Mouse (Mus musculus): ENCODE measurements around the gene Zdhhc8. TPM values are rescaled to one million over a fixed set of nuclear protein-coding genes. Genes with fewer than 3 reads are reported as not detected.

The Zdhhc8 gene
- total RNA-seq, 2 experiments from 2014 or later, result 104 TPM

DNA sequence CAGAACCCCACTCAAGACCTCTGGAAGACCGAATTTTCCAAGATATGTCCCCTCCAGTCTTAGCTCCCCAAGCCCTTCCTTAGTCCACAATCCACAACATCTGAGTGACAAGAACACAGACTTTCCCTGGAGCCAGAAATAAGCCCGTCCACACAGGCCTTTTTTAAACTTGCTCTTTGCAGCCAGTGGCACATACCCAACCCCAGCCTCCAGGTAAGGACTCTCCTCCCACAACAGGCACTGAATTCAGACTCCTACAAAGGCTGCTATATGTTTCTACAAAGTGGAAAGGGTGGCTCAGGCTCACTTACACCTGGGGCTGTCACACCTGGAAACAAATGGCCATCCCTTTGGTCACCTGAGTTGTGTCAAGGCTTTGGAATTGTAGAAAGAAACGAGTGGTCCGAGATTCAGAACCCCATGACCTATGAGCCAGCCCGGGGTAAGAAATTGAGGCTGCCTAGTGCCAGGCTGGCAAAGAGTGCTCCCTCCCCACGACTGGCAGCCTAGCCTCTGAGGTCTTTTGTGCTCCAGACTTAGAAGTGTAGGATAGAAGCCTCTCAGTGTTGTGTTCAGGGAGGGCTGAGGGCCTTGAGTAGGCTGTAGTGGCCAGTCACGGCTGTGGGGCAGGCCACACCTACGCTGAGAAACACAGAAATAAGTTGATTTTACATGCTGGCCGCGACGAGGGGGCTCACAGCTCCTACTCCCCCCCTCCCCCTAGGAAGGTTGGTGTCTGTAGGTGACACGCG lies 841 bp downstream of the Zdhhc8 start:
- intact Hi-C loops (cut with DNase I), result no loop called here

GRCm38 (mm10) chr16:18233451-18233850 lies 1.5 kb downstream of the Zdhhc8 start:
- no peak for DNase-seq (ENCODE audit: extremely low spot score in 1 of 2, low spot score in 2 of 2)
- intact Hi-C loops (cut with DNase I), result no loop called here

More for the DNA sequence above, 841 bp downstream of the Zdhhc8 start:
- no peak for DNase-seq (ENCODE audit: extremely low spot score in 1 of 2, low spot score in 2 of 2)

GRCm38 (mm10) chr16:18231451-18231850 lies 3.5 kb downstream of the Zdhhc8 start:
- intact Hi-C loops (cut with DNase I), result no loop called here
- no peak for DNase-seq (ENCODE audit: extremely low spot score in 1 of 2, low spot score in 2 of 2)

- intact Hi-C loops (cut with DNase I), result no loop called here
These were observed 3.9 kb downstream of the Zdhhc8 start for GRCm38 (mm10) chr16:18231047-18231446.

GRCm38 (mm10) chr16:18230617-18231016 lies 4.3 kb downstream of the Zdhhc8 start:
- intact Hi-C loops (cut with DNase I), result no loop called here

More at GRCm38 (mm10) chr16:18231047-18231446, 3.9 kb downstream of the Zdhhc8 start:
- DNase-seq (ENCODE audit: extremely low spot score in 1 of 2, low spot score in 2 of 2), result no peak

DNA sequence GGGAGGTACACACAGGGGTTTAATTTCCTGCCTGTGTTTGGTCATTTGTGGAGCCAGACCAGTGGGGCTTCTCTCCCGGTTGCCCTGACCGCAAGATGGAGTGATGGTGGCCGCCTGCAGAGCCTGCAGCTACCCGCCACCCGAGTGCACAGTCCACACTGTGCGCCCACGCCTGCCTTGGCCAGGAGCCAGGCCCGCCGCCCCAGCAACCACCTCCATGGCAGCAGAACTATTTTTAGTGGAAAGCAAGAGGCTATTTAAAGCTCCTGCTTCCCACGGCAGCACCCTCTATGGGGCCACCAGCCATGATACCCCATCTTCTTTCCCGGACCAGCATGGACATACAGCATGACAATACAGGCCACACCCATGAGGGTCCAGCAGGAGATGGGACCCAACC lies 5.3 kb downstream of the Zdhhc8 start:
- intact Hi-C loops (cut with DNase I), result no loop called here
- DNase-seq (ENCODE audit: extremely low spot score in 1 of 2, low spot score in 2 of 2), result peak; percentile 85 to 89

More at GRCm38 (mm10) chr16:18230617-18231016, 4.3 kb downstream of the Zdhhc8 start:
- DNase-seq (ENCODE audit: extremely low spot score in 1 of 2, low spot score in 2 of 2), result no peak

DNA sequence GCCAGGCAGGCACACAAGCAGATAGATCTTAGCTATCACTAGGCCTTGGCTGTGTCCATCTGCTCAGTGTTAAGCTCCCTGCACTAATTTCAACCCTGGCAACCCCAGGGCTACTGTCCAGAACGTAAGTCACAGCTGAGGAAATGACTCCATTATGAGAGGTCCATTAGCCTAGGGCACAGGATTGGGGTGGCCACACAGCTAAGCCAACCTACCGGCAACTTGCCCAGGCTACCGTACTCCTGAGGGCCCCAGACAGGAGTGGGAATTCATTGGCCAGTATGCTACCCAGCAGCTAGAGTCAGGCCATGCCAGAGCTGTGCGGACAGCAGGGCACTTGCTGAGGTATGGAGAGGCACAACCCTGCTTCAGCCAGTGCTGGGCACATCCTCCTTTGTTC lies 6.1 kb downstream of the Zdhhc8 start:
- intact Hi-C loops (cut with DNase I), result no loop called here
- peak in 1 of 2 experiments; percentile 23 for DNase-seq (ENCODE audit: extremely low spot score in 1 of 2, low spot score in 2 of 2)

GRCm38 (mm10) chr16:18227897-18228422 lies 7.0 kb downstream of the Zdhhc8 start:
- intact Hi-C loops (cut with DNase I), result no loop called here
- DNase-seq (ENCODE audit: extremely low spot score in 1 of 2, low spot score in 2 of 2), result peak in 1 of 2 experiments; percentile 40

GRCm38 (mm10) chr16:18227187-18227586 lies 7.7 kb downstream of the Zdhhc8 start:
- intact Hi-C loops (cut with DNase I), result no loop called here
- peak in 1 of 2 experiments; percentile 42 for DNase-seq (ENCODE audit: extremely low spot score in 1 of 2, low spot score in 2 of 2)

- no peak for DNase-seq (ENCODE audit: extremely low spot score in 1 of 2, low spot score in 2 of 2)
- intact Hi-C loops (cut with DNase I), result no loop called here
These were observed 12.7 kb downstream of the Zdhhc8 start for GRCm38 (mm10) chr16:18222188-18222587.

DNA sequence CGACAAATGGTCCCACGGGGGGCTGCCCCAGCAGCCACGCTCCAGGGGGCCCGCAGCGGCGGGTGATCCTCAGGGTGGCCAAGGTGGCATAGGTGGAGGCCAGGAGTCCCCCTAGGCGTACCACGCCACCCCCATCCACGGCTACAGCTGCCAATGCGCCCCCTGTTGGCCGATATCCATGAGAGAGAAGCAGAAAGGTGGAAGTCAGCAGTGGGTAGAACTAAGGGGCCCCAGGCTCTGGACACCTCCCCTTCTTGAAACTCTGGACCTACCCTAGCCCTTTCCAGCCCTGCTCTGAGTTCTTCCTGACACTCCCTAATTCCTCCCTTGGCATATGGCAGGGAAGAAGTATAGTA lies 13.4 kb downstream of the Zdhhc8 start:
- intact Hi-C loops (cut with DNase I), result no loop called here
- DNase-seq (ENCODE audit: extremely low spot score in 1 of 2, low spot score in 2 of 2), result no peak

GRCm38 (mm10) chr16:18220856-18221542 lies 13.9 kb downstream of the Zdhhc8 start:
- intact Hi-C loops (cut with DNase I), result no loop called here
- no peak for DNase-seq (ENCODE audit: extremely low spot score in 1 of 2, low spot score in 2 of 2)

DNA sequence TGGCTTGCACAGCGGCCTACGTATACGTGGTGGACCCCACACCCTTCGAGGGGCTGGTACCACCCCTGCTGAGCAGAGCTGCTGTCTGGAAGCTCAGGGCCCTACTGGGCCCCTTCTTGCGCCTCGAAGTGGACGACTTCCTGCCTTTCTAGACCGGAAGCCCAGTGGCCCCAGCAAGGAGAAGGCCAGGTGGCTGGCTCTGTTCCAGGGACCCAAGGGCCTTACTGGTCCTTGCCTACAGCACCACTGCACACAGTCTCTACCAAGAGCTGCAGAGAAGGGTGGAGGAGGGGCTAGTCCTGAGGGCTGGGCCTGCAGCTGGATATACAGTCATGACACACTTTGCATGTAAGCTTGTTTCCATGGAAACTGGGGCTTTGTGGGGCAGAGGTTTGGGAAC lies 14.9 kb downstream of the Zdhhc8 start:
- intact Hi-C loops (cut with DNase I), result no loop called here

GRCm38 (mm10) chr16:18218580-18218996 lies 16.3 kb downstream of the Zdhhc8 start:
- DNase-seq (ENCODE audit: extremely low spot score in 1 of 2, low spot score in 2 of 2), result no peak
- intact Hi-C loops (cut with DNase I), result loop anchor here (10.0 kb wide), 1 partner anchor 294 kb away; the partner anchor contains the start of gene Slc25a1

More for the DNA sequence above, 14.9 kb downstream of the Zdhhc8 start:
- DNase-seq (ENCODE audit: extremely low spot score in 1 of 2, low spot score in 2 of 2), result peak in 1 of 2 experiments; percentile 85

DNA sequence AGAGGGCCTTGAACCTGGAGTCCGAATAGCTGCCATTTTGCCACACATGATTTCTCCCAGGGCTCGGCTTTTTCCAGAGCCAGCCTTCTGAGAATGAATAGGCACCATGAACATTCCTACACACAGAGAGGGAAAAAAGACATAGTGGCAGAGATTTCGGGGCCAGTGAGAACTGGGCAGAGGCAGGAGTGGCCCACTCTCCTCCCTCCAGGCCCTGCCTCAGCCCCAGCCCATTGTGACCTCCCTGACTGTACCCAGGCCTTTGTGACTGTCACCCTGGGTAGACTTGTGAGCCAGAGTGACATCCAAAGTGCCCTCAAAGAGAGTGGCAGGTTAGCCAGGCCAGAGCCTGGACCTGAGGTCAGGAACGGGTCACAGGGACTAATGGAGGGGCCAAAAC lies 17.4 kb downstream of the Zdhhc8 start, which contains the start of gene Ccdc188:
Gene Ccdc188 (plus strand): TSS at position 301 of the 400 bp plus-strand sequence.
- intact Hi-C loops (cut with DNase I), result loop anchor here (10.0 kb wide), 1 partner anchor 293 kb away; the partner anchor contains the start of gene Slc25a1
- DNase-seq (ENCODE audit: extremely low spot score in 1 of 2, low spot score in 2 of 2), result no peak

GRCm38 (mm10) chr16:18214858-18215257 lies 20.1 kb downstream of the Zdhhc8 start:
- intact Hi-C loops (cut with DNase I), result loop anchor here (10.0 kb wide), 1 partner anchor 290 kb away; the partner anchor contains the start of gene Slc25a1
- no peak for DNase-seq (ENCODE audit: extremely low spot score in 1 of 2, low spot score in 2 of 2)

DNA sequence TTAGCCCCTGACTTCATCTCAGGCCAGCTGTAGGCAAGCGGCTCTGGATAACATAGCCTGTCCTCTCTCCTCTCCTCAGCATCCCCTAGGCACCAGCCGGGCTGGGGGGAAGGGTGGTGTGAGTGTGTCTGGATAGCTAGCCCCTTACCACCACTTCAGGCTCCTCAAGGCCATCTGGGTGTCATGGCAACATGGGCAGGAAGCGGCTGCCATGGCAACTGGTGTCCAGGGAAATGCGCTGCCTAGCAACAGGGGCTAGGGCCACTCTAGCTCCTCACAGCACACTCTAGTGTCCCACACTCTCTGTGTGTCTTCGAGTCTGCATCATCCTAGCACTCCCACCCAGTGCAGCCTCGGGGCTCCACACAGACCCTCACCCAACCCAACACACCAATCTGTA lies 21.2 kb downstream of the Zdhhc8 start:
- DNase-seq (ENCODE audit: extremely low spot score in 1 of 2, low spot score in 2 of 2), result peak; percentile 86 to 89

DNA sequence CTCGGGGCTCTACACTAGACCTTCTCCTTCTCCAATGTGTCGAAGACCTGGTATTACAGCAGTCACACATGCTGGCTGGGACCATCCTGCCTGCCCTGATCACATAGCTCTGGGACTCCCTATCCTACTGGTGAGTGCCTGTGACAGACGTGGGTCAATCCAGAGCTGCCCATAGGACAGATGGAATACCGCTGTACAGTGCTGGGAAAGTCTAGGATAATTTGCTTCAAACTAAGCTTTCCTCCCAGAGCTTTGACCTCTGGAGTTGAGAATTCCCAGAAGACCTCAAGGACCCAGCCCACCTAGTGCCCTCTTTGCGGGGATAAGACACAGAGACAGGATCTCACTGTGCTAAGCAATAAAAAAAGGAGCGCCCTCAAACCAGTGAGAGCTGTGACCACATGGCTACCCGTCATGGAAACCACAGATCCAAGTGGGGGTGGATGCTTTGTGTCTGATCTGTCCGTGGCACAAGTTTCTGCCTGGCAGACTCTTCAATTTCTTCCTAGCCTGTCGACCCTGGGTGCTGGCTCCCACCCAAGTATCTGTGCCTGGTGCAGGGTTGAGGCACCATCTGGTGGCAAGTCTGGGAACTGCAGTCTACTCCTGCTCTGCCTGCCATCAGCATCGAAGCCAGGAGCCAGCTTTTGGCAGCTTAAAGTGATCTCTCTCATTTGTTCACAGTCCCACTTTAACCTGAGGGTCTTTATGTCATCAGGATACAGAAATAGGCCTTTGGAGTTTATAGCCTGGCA lies 23.3 kb downstream of the Zdhhc8 start:
- intact Hi-C loops (cut with DNase I), result loop anchor here (1.0 to 10.0 kb wide), 4 partner anchors 93 to 287 kb away; partner anchors contain the start of genes Dgcr6 and Slc25a1
- peak; percentile 91 to 94 for DNase-seq (ENCODE audit: extremely low spot score in 1 of 2, low spot score in 2 of 2)

More for the DNA sequence above, 21.2 kb downstream of the Zdhhc8 start:
- intact Hi-C loops (cut with DNase I), result loop anchor here (2.0 to 10.0 kb wide), 2 partner anchors 95 to 289 kb away; partner anchors contain the start of gene Slc25a1

All from left cerebral cortex, postnatal 10 days (tissue).